8 mouse cellular contexts compared by ENCODE assay signal in the genomic region with DNA sequence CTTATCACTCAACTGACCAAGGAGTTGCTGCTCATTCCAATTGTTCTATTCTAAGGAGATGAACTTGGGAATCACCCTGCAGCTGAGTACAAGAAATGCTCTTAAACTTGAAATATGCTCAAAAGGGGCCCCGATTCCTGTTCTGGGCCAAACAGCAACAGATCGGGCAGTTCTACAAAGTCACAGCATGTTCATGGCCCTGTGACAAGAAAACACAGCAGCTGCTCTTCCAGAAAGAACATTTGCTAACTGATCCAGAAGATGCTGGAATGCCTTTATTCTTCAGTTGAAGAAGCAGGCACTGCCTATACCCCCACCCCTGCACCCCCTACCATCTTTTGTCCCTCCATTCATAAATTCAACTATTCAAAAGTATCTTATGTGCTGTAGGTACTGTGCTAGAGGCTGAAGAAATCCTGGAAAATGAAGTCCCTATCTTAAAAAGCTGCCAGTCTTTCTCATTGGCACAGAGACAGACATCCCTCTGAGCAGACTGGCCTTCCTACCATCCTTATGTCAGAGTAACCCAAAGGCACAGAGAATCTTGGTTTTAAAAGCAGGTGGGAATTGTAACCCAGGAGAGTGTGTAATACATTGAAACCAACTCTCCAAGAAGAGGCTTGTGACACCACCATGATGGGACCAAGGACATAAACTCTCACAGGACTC. TPM values are rescaled to one million over a fixed set of nuclear protein-coding genes. Genes with fewer than 3 reads are reported as not detected.
DNase-seq lines count a peak whose midpoint lies in the region; ATAC-seq lines count a peak whose summit lies in the region.

No protein-coding gene starts in this region.

- no peak overlapping the region for H3K27ac ChIP-seq in hindbrain, embryonic 16.5 days (ENCODE audit: low read depth, low read length)
- H3K27ac ChIP-seq in hindbrain, embryonic 12.5 days: no peak overlapping the region
- H3K27ac ChIP-seq in intestine, embryonic 16.5 days (ENCODE audit: low read length): no peak overlapping the region

- WGBS in hindbrain, embryonic 16.5 days: 62% methylated on average over 2 of the region's 2 CpGs
- WGBS in hindbrain, embryonic 12.5 days: 69% methylated on average over 2 of the region's 2 CpGs
- 62% methylated on average over 2 of the region's 2 CpGs for WGBS in intestine, embryonic 16.5 days

- H3K4me2 ChIP-seq in hindbrain, embryonic 16.5 days (ENCODE audit: low read length): no peak overlapping the region
- H3K4me2 ChIP-seq in hindbrain, embryonic 12.5 days (replicated peaks): no peak overlapping the region
- no peak overlapping the region for H3K4me2 ChIP-seq in intestine, embryonic 16.5 days (ENCODE audit: low read depth, low read length)

- no peak overlapping the region for H3K4me3 ChIP-seq in hindbrain, embryonic 16.5 days (ENCODE audit: low read length)
- H3K4me3 ChIP-seq in hindbrain, embryonic 12.5 days: no peak overlapping the region
- no peak overlapping the region for H3K4me3 ChIP-seq in intestine, embryonic 16.5 days (ENCODE audit: low read length)

- DNase-seq in Muller cell, postnatal 12 days (ENCODE audit: inconsistent ontology term): peak; percentile 40
- DNase-seq in cerebellum, adult 8-10 months: peak; percentile 8
- DNase-seq in kidney, postnatal 25 days: peak; percentile 37 to 59
- DNase-seq in yolk sac, embryonic 10.5 days (ENCODE audit: low spot score): no peak
- DNase-seq in right cerebral cortex, adult 2 months (ENCODE audit: low spot score in 2 of 2): no peak

- no peaks in the 10 kb centered on the region for H3K9me3 ChIP-seq in hindbrain, embryonic 16.5 days (ENCODE audit: control insufficient read depth, low read length)
- H3K9me3 ChIP-seq in hindbrain, embryonic 12.5 days (replicated peaks): no peaks in the 10 kb centered on the region
- no peaks in the 10 kb centered on the region for H3K9me3 ChIP-seq in intestine, embryonic 16.5 days (ENCODE audit: control insufficient read depth, low read length)

- no peak overlapping the region for H3K9ac ChIP-seq in hindbrain, embryonic 16.5 days (ENCODE audit: low read depth, low read length)
- H3K9ac ChIP-seq in hindbrain, embryonic 12.5 days: no peak overlapping the region
- no peak overlapping the region for H3K9ac ChIP-seq in intestine, embryonic 16.5 days (ENCODE audit: low read depth, low read length)

- H3K4me1 ChIP-seq in hindbrain, embryonic 16.5 days (ENCODE audit: control insufficient read depth, insufficient read depth, low read depth, low read length): peaks cover 9% of the 10 kb centered on the region
- peaks cover 10% of the 10 kb centered on the region for H3K4me1 ChIP-seq in hindbrain, embryonic 12.5 days
- no peaks in the 10 kb centered on the region for H3K4me1 ChIP-seq in intestine, embryonic 16.5 days (ENCODE audit: control insufficient read depth, insufficient read depth, low read length)

- 0 out of 2 replicates have a peak, but pooled peaks cover 3% of the 10 kb centered on the region for H3K27me3 ChIP-seq in hindbrain, embryonic 16.5 days (replicated peaks; ENCODE audit: control insufficient read depth, insufficient read depth, low read length)
- peaks cover 8% of the 10 kb centered on the region for H3K27me3 ChIP-seq in hindbrain, embryonic 12.5 days
- H3K27me3 ChIP-seq in intestine, embryonic 16.5 days (replicated peaks; ENCODE audit: control insufficient read depth, insufficient read depth, low read length): no peaks in the 10 kb centered on the region

- 0 out of 2 replicates have a peak, but pooled peaks have one; percentile 40 for ATAC-seq in hindbrain, embryonic 16.5 days
- no peak for ATAC-seq in hindbrain, embryonic 12.5 days (ENCODE audit: low FRiP score)
- ATAC-seq in intestine, embryonic 16.5 days: no peak

- no peaks in the 10 kb centered on the region for H3K36me3 ChIP-seq in hindbrain, embryonic 16.5 days (ENCODE audit: control insufficient read depth, insufficient read depth, low read length)
- no peaks in the 10 kb centered on the region for H3K36me3 ChIP-seq in hindbrain, embryonic 12.5 days
- no peaks in the 10 kb centered on the region for H3K36me3 ChIP-seq in intestine, embryonic 16.5 days (ENCODE audit: control insufficient read depth, insufficient read depth, low read length)

RNA-seq across cellular contexts. Expression of a gene that starts 3.4 kb away (rescaled TPM):
- polyA plus RNA-seq in hindbrain, embryonic 16.5 days (2015; fragmentation: Nextera tagmentation; extraction: Ambion mirVana): 0.54 and 0.97 TPM in 2 replicates
- polyA plus RNA-seq in hindbrain, embryonic 12.5 days (2016; fragmentation: Nextera tagmentation; extraction: Ambion mirVana): 0.18 and 0.40 TPM in 2 replicates
- 0.27 and 0.38 TPM in 2 replicates for polyA plus RNA-seq in intestine, embryonic 16.5 days (2015; fragmentation: Nextera tagmentation; extraction: Ambion mirVana)

RNA-seq across cellular contexts. Expression of a gene that starts 56.3 kb away (rescaled TPM):
- polyA plus RNA-seq in hindbrain, embryonic 16.5 days (2015; fragmentation: Nextera tagmentation; extraction: Ambion mirVana): not detected in 2 replicates
- polyA plus RNA-seq in hindbrain, embryonic 12.5 days (2016; fragmentation: Nextera tagmentation; extraction: Ambion mirVana): 0.10 TPM in 1 of 2 replicates, not detected in the other
- polyA plus RNA-seq in intestine, embryonic 16.5 days (2015; fragmentation: Nextera tagmentation; extraction: Ambion mirVana): 0.06 TPM in 1 of 2 replicates, not detected in the other

Comparison
In these comparisons a context has a peak if more than half of its experiments do, and no peak if none do; other contexts are left out.
1. DNase-seq: peak in Muller cell, postnatal 12 days (single experiment), cerebellum, adult 8-10 months (single experiment) and kidney, postnatal 25 days (2 of 2); none in yolk sac, embryonic 10.5 days (single experiment) and right cerebral cortex, adult 2 months (0 of 2).